Mouse (Mus musculus) adrenal gland, postnatal 10 days (tissue): ENCODE data around the gene Trarg1. TPM values are rescaled to one million over a fixed set of nuclear protein-coding genes. Genes with fewer than 3 reads are reported as not detected.

ENCODE experiments used
- total RNA-seq, 2 experiments: library from RNA; stranded (reverse); gene quantifications; 2 replicates each; pipeline ENCODE4 v1.2.3; 2021

Gene Trarg1
- total RNA-seq, 2 experiments from 2014 or later, result 69.6 to 95.7 TPM

Other genes with a start within 250 kb of the Trarg1 start
- 10 to 100 TPM; 35.4 to 44.2 TPM for gene Abr, start 57.5 kb upstream of the Trarg1 start, total RNA-seq
- gene Bhlha9, start 7.3 kb upstream of the Trarg1 start, total RNA-seq, result under 1 TPM; 0.24 to 0.30 TPM
- gene Gosr1, start 83.8 kb downstream of the Trarg1 start, total RNA-seq, result 10 to 100 TPM; 62.1 to 64.9 TPM
- 10 to 100 TPM; 46.2 to 57.9 TPM for gene Cpd, start 167.2 kb downstream of the Trarg1 start, total RNA-seq
- 1 to 10 TPM in 1 of 2 experiments, under 1 TPM in 1; 0.81 to 1.8 TPM for gene Tmigd1, start 222.4 kb downstream of the Trarg1 start, total RNA-seq
- gene Blmh, start 245.0 kb downstream of the Trarg1 start, total RNA-seq, result 10 to 100 TPM; 60.4 to 67.4 TPM